Mouse (Mus musculus) inflammation-experienced regulatory T-cells, adult 16 weeks (primary cell): ENCODE results near the gene Fmo2. TPM values are rescaled to one million over a fixed set of nuclear protein-coding genes. Genes with fewer than 3 reads are reported as not detected.

Experiments used
- polyA plus RNA-seq: library from polyadenylated mRNA; unstranded; fragments of 100-300 nt; shearing (Covaris generic); gene quantifications from one replicate; pipeline ENCODE4 v1.2.1, GENCODE M21; 2017

Gene Fmo2
- polyA plus RNA-seq = not detected

GRCm38 (mm10) chr1:162897838-162898811 lies at the start of gene Fmo2:
Gene Fmo2 (minus strand): TSS chr1:162898726.

GRCm38 (mm10) chr1:162937415-162937814 lies 38.9 kb upstream of the Fmo2 start, which contains the start of gene Fmo6:
Gene Fmo6 (minus strand): TSS chr1:162937515.

GRCm38 (mm10) chr1:162866280-162866681 lies 32.2 kb downstream of the Fmo2 start, which contains the start of gene Fmo1:
Gene Fmo1 (minus strand): TSS chr1:162866610.

Other genes with a start within 250 kb of the Fmo2 start
- not detected for gene Myocos, start 240.5 kb downstream of the Fmo2 start, polyA plus RNA-seq
- 289 TPM for gene Prrc2c, start 158.2 kb downstream of the Fmo2 start, polyA plus RNA-seq
- gene Fmo4, start 84.8 kb downstream of the Fmo2 start, polyA plus RNA-seq = not detected
- gene Fmo1, start 32.1 kb downstream of the Fmo2 start, polyA plus RNA-seq = 0.76 TPM
- not detected for gene Fmo6, start 38.8 kb upstream of the Fmo2 start, polyA plus RNA-seq
- not detected for gene Fmo3, start 85.8 kb upstream of the Fmo2 start, polyA plus RNA-seq
- not detected for gene Mroh9, start 186.9 kb upstream of the Fmo2 start, polyA plus RNA-seq